Mouse (Mus musculus) midbrain, postnatal 0 days (tissue): ENCODE results near the gene Fam189b. TPM values are rescaled to one million over a fixed set of nuclear protein-coding genes. Genes with fewer than 3 reads are reported as not detected.

Source experiments
- ATAC-seq: fragments of 200-750 bp; cut with Nextera tagmentation; 2 replicates; pipeline ENCODE4 v1.8.0; 2017; ENCODE audit warnings: moderate number of reproducible peaks, mild to moderate bottlenecking, moderate TSS enrichment, moderate library complexity; ENCODE audit not compliant: low FRiP score
- DNase-seq: peaks from one replicate; pipeline ENCODE4 v3.0.0-alpha.2; 2015; ENCODE audit warnings: low spot score
- H3K27ac ChIP-seq: fragments of 300-500 bp; sonication (generic); 2 replicates; pipeline ENCODE4 v1.5.1; 2014; ENCODE audit warnings: low read depth, mild to moderate bottlenecking, low read length, mixed read lengths
- H3K27me3 ChIP-seq: fragments of 300-500 bp; sonication (generic); 2 replicates; pipeline ENCODE4 v1.6.1; 2014; ENCODE audit warnings: low read length, control low read depth, mixed read lengths; ENCODE audit not compliant: insufficient read depth
- H3K36me3 ChIP-seq: fragments of 300-500 bp; sonication (generic); 2 replicates; pipeline ENCODE4 v1.6.1; 2014; ENCODE audit warnings: low read length, control low read depth, mixed read lengths; ENCODE audit not compliant: insufficient read depth
- H3K4me1 ChIP-seq: fragments of 300-500 bp; sonication (generic); 2 replicates; pipeline ENCODE4 v1.6.1; 2014; ENCODE audit warnings: mild to moderate bottlenecking, control low read depth, antibody characterized with exemption, low read length, mixed read lengths; ENCODE audit not compliant: insufficient read depth
- H3K4me2 ChIP-seq: fragments of 300-500 bp; sonication (generic); 2 replicates; pipeline ENCODE4 v1.6.1; 2014; ENCODE audit warnings: low read depth, mild to moderate bottlenecking, low read length, mixed read lengths; ENCODE audit not compliant: poor library complexity, severe bottlenecking
- H3K4me3 ChIP-seq: fragments of 300-500 bp; sonication (generic); 2 replicates; pipeline ENCODE4 v1.5.1; 2014; ENCODE audit warnings: low read depth, mild to moderate bottlenecking, low read length, moderate library complexity
- H3K9ac ChIP-seq: fragments of 300-500 bp; sonication (generic); replicated peaks from 2 replicates; pipeline ENCODE4 v1.6.1; 2014; ENCODE audit warnings: mild to moderate bottlenecking, low read length, moderate library complexity, mixed read lengths; ENCODE audit not compliant: poor library complexity, severe bottlenecking
- H3K9me3 ChIP-seq: fragments of 300-500 bp; sonication (generic); 2 replicates; pipeline ENCODE4 v1.6.1; 2016; ENCODE audit warnings: low read length, control low read depth
- CTCF ChIP-seq: IDR thresholded peaks from 2 replicates; pipeline ENCODE4 v1.5.1; 2016; ENCODE audit warnings: antibody characterized with exemption, mild to moderate bottlenecking
- WGBS: fragments of 180-500 bp; shearing (Covaris S2); extraction: QIAGEN DNeasy Blood & Tissue Kit; methylation state at CpG from one replicate; pipeline ENCODE4 v1.1.7; 2014; 5-methylcytosine and 5-hydroxymethylcytosine counted together
- polyA plus RNA-seq: library from polyadenylated mRNA; unstranded; fragments of >200 nt; fragmentation: Nextera tagmentation; extraction: Ambion mirVana; gene quantifications from 2 replicates; pipeline ENCODE4 v1.2.1, GENCODE M21; 2015
- total RNA-seq: library from RNA; depleted of rRNA; stranded (reverse); fragments of >200 nt; gene quantifications from 2 replicates; pipeline ENCODE4 v1.2.3, GENCODE M21; 2014

The Fam189b gene
- total and polyA plus RNA-seq, 2 experiments from 2014 or later = 22.2 to 32.5 TPM

GRCm38 (mm10) chr3:89193853-89194252, 10.9 kb downstream of the Fam189b start:
- WGBS = 91% methylated on average over 2 of the region's 2 CpGs
- no peak for ATAC-seq
- no peak for DNase-seq
- Histone ChIP-seq H3K4me2 (no peak overlapping the region), H3K27ac (no peak overlapping the region), H3K4me1 (no peaks in the 10 kb centered on the region), H3K27me3 (no peaks in the 10 kb centered on the region), H3K4me3 (no peak overlapping the region), H3K9me3 (no peaks in the 10 kb centered on the region), H3K36me3 (0 out of 2 replicates have a peak, but pooled peaks cover 2% of the 10 kb centered on the region), H3K9ac (no peak overlapping the region)
- peak; percentile 57 for TF ChIP-seq CTCF

GRCm38 (mm10) chr3:89195979-89196877, 13.3 kb downstream of the Fam189b start:
- Histone ChIP-seq H3K36me3 (no peaks in the 10 kb centered on the region), H3K27ac (peak overlapping the region; percentile 55; the same call in 1 of the 2 replicates), H3K4me3 (peak overlapping the region; percentile 28), H3K9ac (peak overlapping the region; percentile 48), H3K9me3 (no peaks in the 10 kb centered on the region), H3K27me3 (no peaks in the 10 kb centered on the region), H3K4me2 (peak overlapping the region; percentile 47), H3K4me1 (no peaks in the 10 kb centered on the region)
- peak; percentile 91 for DNase-seq
- peak; percentile 65 for TF ChIP-seq CTCF
- 5% methylated on average over 32 of the region's 33 CpGs for WGBS
- ATAC-seq = peak; percentile 92

- WGBS = 72% methylated on average over 3 of the region's 3 CpGs
- H3K4me3 ChIP-seq = no peak overlapping the region
- no peaks in the 10 kb centered on the region for H3K9me3 ChIP-seq
- no peak for DNase-seq
- no peak for TF ChIP-seq CTCF
- H3K4me2 ChIP-seq = no peak overlapping the region
- ATAC-seq = no peak
- H3K36me3 ChIP-seq = no peaks in the 10 kb centered on the region
- H3K27ac ChIP-seq = no peak overlapping the region
- no peaks in the 10 kb centered on the region for H3K27me3 ChIP-seq
- H3K9ac ChIP-seq = no peak overlapping the region
- H3K4me1 ChIP-seq = peaks cover 4% of the 10 kb centered on the region; the same call in 1 of the 2 replicates
These were observed 16.9 kb downstream of the Fam189b start for GRCm38 (mm10) chr3:89199839-89200238.

GRCm38 (mm10) chr3:89202253-89203141, 19.6 kb downstream of the Fam189b start, which contains the start of gene Gba:
Gba (plus strand) TSS chr3:89202928.
- Histone ChIP-seq H3K36me3 (peaks cover 20% of the 10 kb centered on the region), H3K4me1 (peaks cover 4% of the 10 kb centered on the region; the same call in 1 of the 2 replicates), H3K9me3 (no peaks in the 10 kb centered on the region), H3K27me3 (no peaks in the 10 kb centered on the region), H3K4me3 (peak within 1 kb of the TSS; percentile 50), H3K4me2 (peak within 1 kb of the TSS; percentile 74), H3K9ac (peak within 1 kb of the TSS; percentile 72), H3K27ac (peak within 1 kb of the TSS; percentile 72)
- ATAC-seq (peak; percentile 83), DNase-seq (peak; percentile 96)
- no peak for TF ChIP-seq CTCF
- 23% methylated on average over 13 of the region's 13 CpGs for WGBS

GRCm38 (mm10) chr3:89203142-89203514, 20.2 kb downstream of the Fam189b start:
- Histone ChIP-seq H3K9me3 (no peaks in the 10 kb centered on the region), H3K27me3 (no peaks in the 10 kb centered on the region), H3K4me2 (peak overlapping the region; percentile 74), H3K27ac (peak overlapping the region; percentile 72), H3K36me3 (peaks cover 26% of the 10 kb centered on the region), H3K9ac (peak overlapping the region; percentile 72), H3K4me3 (peak overlapping the region; percentile 50), H3K4me1 (peaks cover 4% of the 10 kb centered on the region; the same call in 1 of the 2 replicates)
- ATAC-seq = no peak; the same call in 1 of the 2 replicates
- TF ChIP-seq CTCF = no peak
- no peak for DNase-seq
- WGBS = 47% methylated on average over 5 of the region's 5 CpGs
